Mouse (Mus musculus): ENCODE measurements around the gene Sbno1. TPM values are rescaled to one million over a fixed set of nuclear protein-coding genes. Genes with fewer than 3 reads are reported as not detected.

Sbno1 gene
- polyA plus RNA-seq, 1 experiment from 2014 or later, result 93.7 TPM

GRCm38 (mm10) chr5:124418903-124419302 lies 6.9 kb downstream of the Sbno1 start:
- Histone ChIP-seq H3K4me3 (no peak overlapping the region), H3K36me3 (peaks cover 14% of the 10 kb centered on the region), H3K9ac (no peak overlapping the region), H3K9me3 (no peaks in the 10 kb centered on the region), H3K27me3 (no peaks in the 10 kb centered on the region), H3K4me2 (no peak overlapping the region), H3K27ac (no peak overlapping the region), H3K4me1 (peaks cover 5% of the 10 kb centered on the region; the same call in 1 of the 2 replicates)
- ATAC-seq (ENCODE audit: insufficient number of reproducible peaks, insufficient read depth, low FRiP score, low TSS enrichment, low read depth), result no peak
- WGBS, result 93% methylated on average over 2 of the region's 2 CpGs

GRCm38 (mm10) chr5:124412163-124412562 lies 13.6 kb downstream of the Sbno1 start:
- Histone ChIP-seq H3K27ac (no peak overlapping the region), H3K36me3 (peaks cover 61% of the 10 kb centered on the region), H3K4me1 (no peaks in the 10 kb centered on the region), H3K4me2 (no peak overlapping the region), H3K9ac (no peak overlapping the region), H3K27me3 (no peaks in the 10 kb centered on the region), H3K4me3 (no peak overlapping the region), H3K9me3 (no peaks in the 10 kb centered on the region)
- ATAC-seq (ENCODE audit: insufficient number of reproducible peaks, insufficient read depth, low FRiP score, low TSS enrichment, low read depth), result no peak
- WGBS, result 93% methylated on average over 5 of the region's 5 CpGs

- Histone ChIP-seq H3K36me3 (peaks cover 72% of the 10 kb centered on the region), H3K9ac (no peak overlapping the region)
Observed at GRCm38 (mm10) chr5:124410808-124411207, 15.0 kb downstream of the Sbno1 start.

GRCm38 (mm10) chr5:124393726-124394125 lies 32.1 kb downstream of the Sbno1 start:
- Histone ChIP-seq H3K27ac (no peak overlapping the region), H3K36me3 (peaks cover 87% of the 10 kb centered on the region), H3K9me3 (no peaks in the 10 kb centered on the region), H3K4me1 (0 out of 2 replicates have a peak, but pooled peaks cover 2% of the 10 kb centered on the region), H3K9ac (no peak overlapping the region), H3K4me2 (no peak overlapping the region), H3K27me3 (no peaks in the 10 kb centered on the region), H3K4me3 (no peak overlapping the region)
- WGBS, result 92% methylated on average over 7 of the region's 7 CpGs
- ATAC-seq (ENCODE audit: insufficient number of reproducible peaks, insufficient read depth, low FRiP score, low TSS enrichment, low read depth), result no peak

More at GRCm38 (mm10) chr5:124410808-124411207, 15.0 kb downstream of the Sbno1 start:
- H3K27me3 ChIP-seq, result no peaks in the 10 kb centered on the region
- no peak overlapping the region for H3K27ac ChIP-seq
- H3K4me1 ChIP-seq, result no peaks in the 10 kb centered on the region
- 80% methylated on average over 3 of the region's 3 CpGs for WGBS
- no peak overlapping the region for H3K4me2 ChIP-seq
- no peaks in the 10 kb centered on the region for H3K9me3 ChIP-seq
- no peak for ATAC-seq (ENCODE audit: insufficient number of reproducible peaks, insufficient read depth, low FRiP score, low TSS enrichment, low read depth)
- H3K4me3 ChIP-seq, result no peak overlapping the region

- H3K27ac ChIP-seq, result no peak overlapping the region
- peaks cover 90% of the 10 kb centered on the region for H3K36me3 ChIP-seq
- H3K9ac ChIP-seq, result no peak overlapping the region
- H3K27me3 ChIP-seq, result no peaks in the 10 kb centered on the region
- 98% methylated on average over 4 of the region's 4 CpGs for WGBS
- no peaks in the 10 kb centered on the region for H3K4me1 ChIP-seq
- no peak for ATAC-seq (ENCODE audit: insufficient number of reproducible peaks, insufficient read depth, low FRiP score, low TSS enrichment, low read depth)
- H3K4me3 ChIP-seq, result no peak overlapping the region
- no peak overlapping the region for H3K4me2 ChIP-seq
- no peaks in the 10 kb centered on the region for H3K9me3 ChIP-seq
Observed at GRCm38 (mm10) chr5:124392412-124392811, 33.4 kb downstream of the Sbno1 start.

GRCm38 (mm10) chr5:124387932-124388331 lies 37.9 kb downstream of the Sbno1 start:
- no peak for ATAC-seq (ENCODE audit: insufficient number of reproducible peaks, insufficient read depth, low FRiP score, low TSS enrichment, low read depth)
- Histone ChIP-seq H3K9me3 (no peaks in the 10 kb centered on the region), H3K27ac (no peak overlapping the region), H3K9ac (no peak overlapping the region), H3K36me3 (peaks cover 92% of the 10 kb centered on the region), H3K27me3 (no peaks in the 10 kb centered on the region), H3K4me2 (no peak overlapping the region), H3K4me1 (no peaks in the 10 kb centered on the region), H3K4me3 (no peak overlapping the region)
- WGBS, result 63% methylated on average over 5 of the region's 5 CpGs

GRCm38 (mm10) chr5:124380121-124380520 lies 45.7 kb downstream of the Sbno1 start:
- Histone ChIP-seq H3K27me3 (no peaks in the 10 kb centered on the region), H3K36me3 (peaks cover 88% of the 10 kb centered on the region)

GRCm38 (mm10) chr5:124377149-124377548 lies 48.7 kb downstream of the Sbno1 start:
- ATAC-seq (ENCODE audit: insufficient number of reproducible peaks, insufficient read depth, low FRiP score, low TSS enrichment, low read depth), result no peak
- Histone ChIP-seq H3K36me3 (peaks cover 88% of the 10 kb centered on the region), H3K4me1 (no peaks in the 10 kb centered on the region), H3K9me3 (no peaks in the 10 kb centered on the region), H3K27me3 (no peaks in the 10 kb centered on the region), H3K27ac (no peak overlapping the region), H3K9ac (no peak overlapping the region), H3K4me2 (no peak overlapping the region), H3K4me3 (no peak overlapping the region)
- 95% methylated on average over 4 of the region's 4 CpGs for WGBS

More at GRCm38 (mm10) chr5:124380121-124380520, 45.7 kb downstream of the Sbno1 start:
- Histone ChIP-seq H3K4me2 (no peak overlapping the region), H3K4me3 (no peak overlapping the region), H3K9ac (no peak overlapping the region), H3K4me1 (no peaks in the 10 kb centered on the region), H3K9me3 (no peaks in the 10 kb centered on the region), H3K27ac (no peak overlapping the region)
- 97% methylated on average over 1 of the region's 1 CpGs for WGBS
- ATAC-seq (ENCODE audit: insufficient number of reproducible peaks, insufficient read depth, low FRiP score, low TSS enrichment, low read depth), result no peak

GRCm38 (mm10) chr5:124376401-124376800 lies 49.4 kb downstream of the Sbno1 start:
- 95% methylated on average over 1 of the region's 1 CpGs for WGBS
- no peaks in the 10 kb centered on the region for H3K4me1 ChIP-seq
- H3K27me3 ChIP-seq, result no peaks in the 10 kb centered on the region
- no peak for ATAC-seq (ENCODE audit: insufficient number of reproducible peaks, insufficient read depth, low FRiP score, low TSS enrichment, low read depth)
- H3K27ac ChIP-seq, result no peak overlapping the region
- H3K4me3 ChIP-seq, result no peak overlapping the region
- no peaks in the 10 kb centered on the region for H3K9me3 ChIP-seq
- H3K4me2 ChIP-seq, result no peak overlapping the region
- peaks cover 89% of the 10 kb centered on the region for H3K36me3 ChIP-seq
- H3K9ac ChIP-seq, result no peak overlapping the region

GRCm38 (mm10) chr5:124374298-124374697 lies 51.5 kb downstream of the Sbno1 start:
- 95% methylated on average over 7 of the region's 7 CpGs for WGBS

GRCm38 (mm10) chr5:124366721-124367120 lies 59.1 kb downstream of the Sbno1 start:
- peaks cover 29% of the 10 kb centered on the region for H3K36me3 ChIP-seq
- H3K4me1 ChIP-seq, result no peaks in the 10 kb centered on the region
- no peak overlapping the region for H3K4me2 ChIP-seq
- no peak overlapping the region for H3K27ac ChIP-seq
- no peak for ATAC-seq (ENCODE audit: insufficient number of reproducible peaks, insufficient read depth, low FRiP score, low TSS enrichment, low read depth)
- no peak overlapping the region for H3K4me3 ChIP-seq
- H3K27me3 ChIP-seq, result no peaks in the 10 kb centered on the region
- no peaks in the 10 kb centered on the region for H3K9me3 ChIP-seq
- 80% methylated on average over 3 of the region's 3 CpGs for WGBS
- H3K9ac ChIP-seq, result no peak overlapping the region

More at GRCm38 (mm10) chr5:124374298-124374697, 51.5 kb downstream of the Sbno1 start:
- Histone ChIP-seq H3K9me3 (no peaks in the 10 kb centered on the region), H3K4me1 (no peaks in the 10 kb centered on the region), H3K4me3 (no peak overlapping the region), H3K9ac (no peak overlapping the region), H3K36me3 (peaks cover 87% of the 10 kb centered on the region), H3K27ac (no peak overlapping the region), H3K4me2 (no peak overlapping the region), H3K27me3 (no peaks in the 10 kb centered on the region)
- ATAC-seq (ENCODE audit: insufficient number of reproducible peaks, insufficient read depth, low FRiP score, low TSS enrichment, low read depth), result no peak

- 92% methylated on average over 2 of the region's 2 CpGs for WGBS
- H3K4me3 ChIP-seq, result no peak overlapping the region
- no peak overlapping the region for H3K4me2 ChIP-seq
- no peaks in the 10 kb centered on the region for H3K27me3 ChIP-seq
- no peak overlapping the region for H3K9ac ChIP-seq
- peaks cover 19% of the 10 kb centered on the region for H3K36me3 ChIP-seq
- H3K27ac ChIP-seq, result no peak overlapping the region
- H3K9me3 ChIP-seq, result no peaks in the 10 kb centered on the region
- ATAC-seq (ENCODE audit: insufficient number of reproducible peaks, insufficient read depth, low FRiP score, low TSS enrichment, low read depth), result no peak
- no peaks in the 10 kb centered on the region for H3K4me1 ChIP-seq
Observed at GRCm38 (mm10) chr5:124365754-124366153, 60.0 kb downstream of the Sbno1 start.

Data from embryonic facial prominence, embryonic 13.5 days (tissue).